8 mouse cellular contexts compared by ENCODE assay signal in the genomic region with DNA sequence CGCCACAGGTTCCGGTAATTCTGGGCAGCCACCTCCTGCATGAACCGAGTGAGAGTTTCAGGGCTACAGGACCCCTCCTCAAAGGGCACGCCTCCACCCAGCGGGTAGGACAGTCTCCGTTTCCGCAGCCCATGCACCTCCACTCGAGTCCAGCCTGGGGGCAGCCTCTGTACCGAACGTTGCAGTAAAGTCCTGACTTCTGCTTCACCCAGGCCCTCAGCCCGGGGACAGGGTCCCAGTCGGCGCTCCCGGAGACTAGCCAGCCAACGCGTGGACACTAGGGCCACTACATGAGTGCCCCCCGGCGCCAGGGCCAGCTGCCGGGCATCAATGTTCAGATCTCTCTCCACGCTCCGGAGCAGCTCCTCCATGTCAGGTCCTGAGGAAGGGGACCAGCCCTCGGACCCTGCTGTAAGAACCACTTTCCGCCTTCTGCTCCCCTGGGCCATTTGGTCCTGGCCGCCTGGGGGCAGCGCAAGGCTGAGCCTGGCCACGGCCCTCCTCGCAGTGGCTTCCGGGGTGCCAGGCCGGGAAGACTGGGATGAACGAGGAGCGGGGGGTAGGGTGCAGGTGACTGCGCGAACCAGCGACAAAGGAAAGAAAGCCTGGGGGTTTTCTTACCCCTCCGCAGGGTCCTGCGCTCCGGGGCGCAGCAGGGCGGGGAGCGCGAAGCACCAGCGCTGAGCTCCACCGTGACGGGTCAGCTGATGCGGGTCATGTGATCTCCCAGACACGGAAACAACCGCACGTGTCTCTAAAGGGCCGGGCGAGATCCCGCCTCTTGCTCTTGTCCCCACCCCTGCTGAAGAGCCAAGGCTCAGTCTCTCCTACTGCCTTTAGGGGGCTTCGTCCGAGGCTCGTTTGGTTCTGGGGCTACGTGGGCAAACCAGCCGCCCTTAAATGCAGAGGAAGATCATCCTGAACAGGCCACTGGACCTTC. TPM values are rescaled to one million over a fixed set of nuclear protein-coding genes. Genes with fewer than 3 reads are reported as not detected.
DNase-seq lines count a peak whose midpoint lies in the region; ATAC-seq and TF ChIP-seq lines count a peak whose summit lies in the region.

A gene (minus strand): TSS at position 727 of the 940 bp plus-strand sequence.

- peak; percentile 36; the same call in 1 of the 2 replicates for TF ChIP-seq CTCF in thymus, adult 2 months (IDR thresholded peaks at IDR 0.05; ENCODE audit: borderline replicate concordance, control insufficient read depth, extremely low read depth, insufficient read depth, low read length, poor library complexity)

- TF ChIP-seq POLR2A in thymus, adult 2 months (IDR thresholded peaks at IDR 0.05; ENCODE audit: control insufficient read depth, extremely low read depth, insufficient read depth, low read length, poor library complexity) = peak; percentile 61

- peak within 1 kb of the TSS; percentile 68 for H3K27ac ChIP-seq in lung, embryonic 15.5 days
- peak within 1 kb of the TSS; percentile 94 for H3K27ac ChIP-seq in thymus, adult 2 months (ENCODE audit: control insufficient read depth, insufficient read depth, low read length)

- ATAC-seq in frontal cortex, adult (ENCODE audit: low TSS enrichment) = peak; percentile 86
- peak; percentile 83 for ATAC-seq in hematopoietic stem cell, adult 5-6 weeks (replicated peaks in 1 of 2; ENCODE audit: insufficient read depth in 1 of 2, low FRiP score in 2 of 2, low TSS enrichment in 1 of 2, low read depth in 1 of 2, poor library complexity in 2 of 2, severe bottlenecking in 2 of 2)
- peak; percentile 92 for ATAC-seq in lung, embryonic 15.5 days (ENCODE audit: borderline replicate concordance, extremely low read depth, low FRiP score, low TSS enrichment)

- peak; percentile 84 for DNase-seq in Muller cell, postnatal 12 days (ENCODE audit: inconsistent ontology term)
- peak; percentile 82 for DNase-seq in cerebellum, adult 9-10 months
- peak; percentile 85 to 88 for DNase-seq in layer of hippocampus, adult 8-10 months (ENCODE audit: low spot score in 2 of 2)
- peak; percentile 85 for DNase-seq in ovary, adult 18-20 months (ENCODE audit: low spot score)
- peak; percentile 88 for DNase-seq in thymus, adult 2 months

- peak within 1 kb of the TSS; percentile 62 for H3K9ac ChIP-seq in lung, embryonic 15.5 days

- peak within 1 kb of the TSS; percentile 97 for H3K4me2 ChIP-seq in lung, embryonic 15.5 days

- H3K9me3 ChIP-seq in lung, embryonic 15.5 days = no peaks in the 10 kb centered on the region

- H3K4me1 ChIP-seq in lung, embryonic 15.5 days = peaks cover 29% of the 10 kb centered on the region
- H3K4me1 ChIP-seq in thymus, adult 2 months (replicated peaks; ENCODE audit: control insufficient read depth, insufficient read depth, low read length) = peaks cover 56% of the 10 kb centered on the region

- WGBS in lung, embryonic 15.5 days = 2% methylated on average over 56 of the region's 56 CpGs
- WGBS in thymus, adult 2 months = 3% methylated on average over 56 of the region's 56 CpGs

- H3K36me3 ChIP-seq in lung, embryonic 15.5 days = no peaks in the 10 kb centered on the region; the same call in 1 of the 2 replicates
- H3K36me3 ChIP-seq in thymus, adult 2 months (ENCODE audit: control insufficient read depth, insufficient read depth, low read length) = no peaks in the 10 kb centered on the region

- no peaks in the 10 kb centered on the region for H3K27me3 ChIP-seq in lung, embryonic 15.5 days
- no peaks in the 10 kb centered on the region for H3K27me3 ChIP-seq in thymus, adult 2 months (ENCODE audit: control insufficient read depth, insufficient read depth, low read length)

- H3K4me3 ChIP-seq in lung, embryonic 15.5 days = peak within 1 kb of the TSS; percentile 63
- peak within 1 kb of the TSS; percentile 72 for H3K4me3 ChIP-seq in thymus, adult 2 months (ENCODE audit: control insufficient read depth, insufficient read depth, low read length)

RNA-seq across cellular contexts. Expression of the gene that starts here (rescaled TPM):
- 4.5 and 6.0 TPM in 2 replicates for total RNA-seq in hematopoietic stem cell, adult 5-6 weeks (2017)
- 10 to 100 TPM; 23.5 to 25.3 (median 24.3) TPM for total RNA-seq in layer of hippocampus, adult 8-10 months (2022)
- polyA plus RNA-seq in lung, embryonic 15.5 days (2015; fragmentation: Nextera tagmentation; extraction: Ambion mirVana) = 4.5 and 4.8 TPM in 2 replicates
- 52.1 and 53.7 TPM in 2 replicates for polyA plus RNA-seq in thymus, adult 2 months (2012; rRNA removed)

Comparison
In these comparisons a context has a peak if more than half of its experiments do, and no peak if none do; other contexts are left out.
1. Peak in every context shown above with its lines: DNase-seq, ATAC-seq, H3K4me3 ChIP-seq and H3K27ac ChIP-seq.